Mouse (Mus musculus): ENCODE results near the gene Jagn1. TPM values are rescaled to one million over a fixed set of nuclear protein-coding genes. Genes with fewer than 3 reads are reported as not detected.

Jagn1 gene
- polyA plus RNA-seq, 1 experiment from 2014 or later: 57.4 TPM

GRCm38 (mm10) chr6:113435664-113436205, 6.6 kb upstream of the Jagn1 start, which contains the start of gene Cidec:
Gene Cidec, minus strand, starts transcription at chr6:113435760.
- ATAC-seq (replicated peaks; ENCODE audit: insufficient number of reproducible peaks, insufficient read depth, low FRiP score, low read depth): no peak

GRCm38 (mm10) chr6:113437135-113437534, 5.2 kb upstream of the Jagn1 start:
- H3K9ac ChIP-seq: no peak overlapping the region
- H3K4me2 ChIP-seq: no peak overlapping the region
- H3K27ac ChIP-seq: no peak overlapping the region
- no peak for ATAC-seq (replicated peaks; ENCODE audit: insufficient number of reproducible peaks, insufficient read depth, low FRiP score, low read depth)
- H3K4me3 ChIP-seq: no peak overlapping the region
- no peaks in the 10 kb centered on the region for H3K27me3 ChIP-seq
- 66% methylated on average over 12 of the region's 12 CpGs for WGBS
- H3K9me3 ChIP-seq (replicated peaks): no peaks in the 10 kb centered on the region
- no peaks in the 10 kb centered on the region for H3K36me3 ChIP-seq
- 0 out of 2 replicates have a peak, but pooled peaks cover under 1% of the 10 kb centered on the region for H3K4me1 ChIP-seq (replicated peaks)

More at GRCm38 (mm10) chr6:113435664-113436205, 6.6 kb upstream of the Jagn1 start, which contains the start of gene Cidec:
- 71% methylated on average over 9 of the region's 9 CpGs for WGBS
- H3K27ac ChIP-seq: no peak within 1 kb of the TSS
- no peaks in the 10 kb centered on the region for H3K27me3 ChIP-seq
- H3K9ac ChIP-seq: no peak within 1 kb of the TSS
- H3K36me3 ChIP-seq: no peaks in the 10 kb centered on the region
- no peaks in the 10 kb centered on the region for H3K9me3 ChIP-seq (replicated peaks)
- 0 out of 2 replicates have a peak, but pooled peaks cover 2% of the 10 kb centered on the region for H3K4me1 ChIP-seq (replicated peaks)
- H3K4me3 ChIP-seq: no peak within 1 kb of the TSS
- no peak within 1 kb of the TSS for H3K4me2 ChIP-seq

GRCm38 (mm10) chr6:113438721-113439430, 3.5 kb upstream of the Jagn1 start:
- Histone ChIP-seq H3K9me3 (replicated peaks) (no peaks in the 10 kb centered on the region), H3K4me3 (no peak overlapping the region), H3K4me2 (no peak overlapping the region), H3K27ac (no peak overlapping the region), H3K36me3 (no peaks in the 10 kb centered on the region), H3K4me1 (replicated peaks) (peaks cover 6% of the 10 kb centered on the region), H3K9ac (no peak overlapping the region), H3K27me3 (no peaks in the 10 kb centered on the region)
- WGBS: 51% methylated on average over 12 of the region's 12 CpGs
- ATAC-seq (replicated peaks; ENCODE audit: insufficient number of reproducible peaks, insufficient read depth, low FRiP score, low read depth): no peak

- Histone ChIP-seq H3K27ac (no peak overlapping the region), H3K4me2 (no peak overlapping the region), H3K36me3 (0 out of 2 replicates have a peak, but pooled peaks cover 3% of the 10 kb centered on the region), H3K9me3 (replicated peaks) (no peaks in the 10 kb centered on the region), H3K9ac (no peak overlapping the region), H3K4me1 (replicated peaks) (peaks cover 6% of the 10 kb centered on the region), H3K4me3 (no peak overlapping the region), H3K27me3 (no peaks in the 10 kb centered on the region)
- whole genome bisulfite sequencing: 79% methylated on average over 3 of the region's 3 CpGs
- ATAC-seq (replicated peaks; ENCODE audit: insufficient number of reproducible peaks, insufficient read depth, low FRiP score, low read depth): no peak
Observed at GRCm38 (mm10) chr6:113440686-113441085, 1.7 kb upstream of the Jagn1 start.

- no peak overlapping the region for H3K4me2 ChIP-seq
- H3K36me3 ChIP-seq: 0 out of 2 replicates have a peak, but pooled peaks cover 3% of the 10 kb centered on the region
- 55% methylated on average over 7 of the region's 7 CpGs for WGBS
- H3K27me3 ChIP-seq: no peaks in the 10 kb centered on the region
- H3K9me3 ChIP-seq (replicated peaks): no peaks in the 10 kb centered on the region
- ATAC-seq (replicated peaks; ENCODE audit: insufficient number of reproducible peaks, insufficient read depth, low FRiP score, low read depth): no peak
- peaks cover 6% of the 10 kb centered on the region for H3K4me1 ChIP-seq (replicated peaks)
- H3K4me3 ChIP-seq: no peak overlapping the region
- no peak overlapping the region for H3K27ac ChIP-seq
- no peak overlapping the region for H3K9ac ChIP-seq
Observed at GRCm38 (mm10) chr6:113441147-113441680, 1.2 kb upstream of the Jagn1 start.

- Histone ChIP-seq H3K4me3 (peak overlapping the region; percentile 96), H3K9ac (peak overlapping the region; percentile 95), H3K36me3 (peaks cover 5% of the 10 kb centered on the region; the same call in 1 of the 2 replicates), H3K9me3 (replicated peaks) (no peaks in the 10 kb centered on the region), H3K4me2 (peak overlapping the region; percentile 80), H3K4me1 (replicated peaks) (peaks cover 6% of the 10 kb centered on the region), H3K27me3 (no peaks in the 10 kb centered on the region), H3K27ac (peak overlapping the region; percentile 61)
- ATAC-seq (replicated peaks; ENCODE audit: insufficient number of reproducible peaks, insufficient read depth, low FRiP score, low read depth): no peak
- 39% methylated on average over 9 of the region's 9 CpGs for WGBS
Observed at GRCm38 (mm10) chr6:113442087-113442441, 305 bp upstream of the Jagn1 start.

GRCm38 (mm10) chr6:113443091-113443490, 722 bp downstream of the Jagn1 start:
- Histone ChIP-seq H3K9me3 (replicated peaks) (no peaks in the 10 kb centered on the region), H3K4me1 (replicated peaks) (peaks cover 6% of the 10 kb centered on the region), H3K4me2 (peak overlapping the region; percentile 80), H3K9ac (peak overlapping the region; percentile 95), H3K27me3 (no peaks in the 10 kb centered on the region), H3K4me3 (peak overlapping the region; percentile 96), H3K27ac (peak overlapping the region; percentile 61; the same call in 1 of the 2 replicates), H3K36me3 (peaks cover 15% of the 10 kb centered on the region)
- WGBS: 44% methylated on average over 12 of the region's 12 CpGs
- no peak for ATAC-seq (replicated peaks; ENCODE audit: insufficient number of reproducible peaks, insufficient read depth, low FRiP score, low read depth)

- H3K27me3 ChIP-seq: no peaks in the 10 kb centered on the region
- peaks cover 21% of the 10 kb centered on the region for H3K36me3 ChIP-seq
- ATAC-seq (replicated peaks; ENCODE audit: insufficient number of reproducible peaks, insufficient read depth, low FRiP score, low read depth): no peak
- H3K4me2 ChIP-seq: no peak overlapping the region
- WGBS: 85% methylated on average over 8 of the region's 8 CpGs
- H3K4me1 ChIP-seq (replicated peaks): peaks cover 6% of the 10 kb centered on the region
- no peak overlapping the region for H3K9ac ChIP-seq
- H3K9me3 ChIP-seq (replicated peaks): no peaks in the 10 kb centered on the region
- no peak overlapping the region for H3K27ac ChIP-seq
- H3K4me3 ChIP-seq: no peak overlapping the region
Observed at GRCm38 (mm10) chr6:113444207-113444965, 2.0 kb downstream of the Jagn1 start.

GRCm38 (mm10) chr6:113447639-113448038, 5.3 kb downstream of the Jagn1 start:
- Histone ChIP-seq H3K4me1 (replicated peaks) (peaks cover 16% of the 10 kb centered on the region), H3K27ac (no peak overlapping the region), H3K9me3 (replicated peaks) (no peaks in the 10 kb centered on the region), H3K27me3 (no peaks in the 10 kb centered on the region), H3K36me3 (peaks cover 21% of the 10 kb centered on the region), H3K4me2 (no peak overlapping the region), H3K4me3 (no peak overlapping the region), H3K9ac (no peak overlapping the region)
- 91% methylated on average over 4 of the region's 4 CpGs for WGBS
- ATAC-seq (replicated peaks; ENCODE audit: insufficient number of reproducible peaks, insufficient read depth, low FRiP score, low read depth): no peak

GRCm38 (mm10) chr6:113451839-113452238, 9.5 kb downstream of the Jagn1 start:
- Histone ChIP-seq H3K9ac (no peak overlapping the region), H3K27ac (no peak overlapping the region), H3K4me3 (no peak overlapping the region), H3K4me1 (replicated peaks) (peaks cover 9% of the 10 kb centered on the region; the same call in 1 of the 2 replicates), H3K36me3 (peaks cover 19% of the 10 kb centered on the region), H3K27me3 (no peaks in the 10 kb centered on the region), H3K4me2 (no peak overlapping the region), H3K9me3 (replicated peaks) (no peaks in the 10 kb centered on the region)
- 53% methylated on average over 2 of the region's 2 CpGs for WGBS
- no peak for ATAC-seq (replicated peaks; ENCODE audit: insufficient number of reproducible peaks, insufficient read depth, low FRiP score, low read depth)

- Histone ChIP-seq H3K36me3 (no peaks in the 10 kb centered on the region), H3K27ac (no peak overlapping the region), H3K9ac (no peak overlapping the region), H3K27me3 (no peaks in the 10 kb centered on the region; the same call in 1 of the 2 replicates), H3K4me3 (no peak overlapping the region), H3K4me1 (replicated peaks) (peaks cover 9% of the 10 kb centered on the region; the same call in 1 of the 2 replicates), H3K9me3 (replicated peaks) (no peaks in the 10 kb centered on the region), H3K4me2 (no peak overlapping the region)
- WGBS: 44% methylated on average over 5 of the region's 5 CpGs
- no peak for ATAC-seq (replicated peaks; ENCODE audit: insufficient number of reproducible peaks, insufficient read depth, low FRiP score, low read depth)
Observed at GRCm38 (mm10) chr6:113455007-113455406, 12.6 kb downstream of the Jagn1 start.
